Mouse (Mus musculus) CH12F3 (cell line): Measurements from ENCODE around the gene Taok3.

Experiments used
- in situ Hi-C: fragments of 300-500 bp; cut with MboI; formaldehyde crosslinking; loops from 2 replicates; pipeline ENCODE4 v1.14.3; 2020; ENCODE audit warnings: low sequenced_read_pairs

The Taok3 gene

DNA sequence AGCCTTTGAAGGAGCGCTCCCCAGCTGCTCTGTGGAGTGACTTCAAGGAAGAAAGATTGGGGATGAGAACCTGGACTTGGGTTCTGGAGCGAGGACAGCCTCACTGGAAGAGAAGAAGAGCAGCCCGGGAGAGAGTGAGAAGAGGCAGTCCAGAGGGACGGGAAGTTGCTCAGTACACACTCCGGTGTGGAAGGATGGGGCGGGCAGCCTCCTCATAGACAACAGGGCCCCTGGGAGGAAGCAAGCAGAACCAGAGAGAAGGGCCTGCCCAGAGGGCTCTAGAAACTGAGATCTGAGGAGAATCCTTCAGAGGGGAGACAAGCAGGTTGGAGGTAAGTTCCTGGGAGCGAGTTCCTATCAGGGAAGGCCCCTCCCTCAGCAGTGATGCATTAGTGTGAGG, 20.4 kb downstream of the Taok3 start:
- in situ Hi-C loops: no loop called here

DNA sequence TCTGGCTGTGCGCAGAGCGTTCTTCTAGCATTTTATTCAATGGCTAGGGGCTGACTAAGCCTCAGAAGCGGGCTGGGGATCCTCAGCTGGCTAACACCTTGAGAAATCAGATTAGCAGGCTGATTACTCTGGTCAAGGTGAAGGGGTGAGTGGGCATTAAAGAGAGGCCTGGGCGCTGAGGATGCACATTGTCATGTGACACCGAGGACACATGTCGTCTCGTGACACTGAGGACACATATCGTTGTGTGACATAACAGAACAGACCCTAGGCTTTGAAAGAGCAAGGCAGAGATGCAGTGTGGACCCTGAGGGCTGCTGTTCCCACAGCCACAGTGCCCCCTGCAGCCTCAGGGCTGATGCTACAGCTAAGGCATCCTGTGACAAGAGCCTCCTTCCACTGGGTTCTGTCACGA, 23.8 kb downstream of the Taok3 start:
- in situ Hi-C loops: no loop called here

DNA sequence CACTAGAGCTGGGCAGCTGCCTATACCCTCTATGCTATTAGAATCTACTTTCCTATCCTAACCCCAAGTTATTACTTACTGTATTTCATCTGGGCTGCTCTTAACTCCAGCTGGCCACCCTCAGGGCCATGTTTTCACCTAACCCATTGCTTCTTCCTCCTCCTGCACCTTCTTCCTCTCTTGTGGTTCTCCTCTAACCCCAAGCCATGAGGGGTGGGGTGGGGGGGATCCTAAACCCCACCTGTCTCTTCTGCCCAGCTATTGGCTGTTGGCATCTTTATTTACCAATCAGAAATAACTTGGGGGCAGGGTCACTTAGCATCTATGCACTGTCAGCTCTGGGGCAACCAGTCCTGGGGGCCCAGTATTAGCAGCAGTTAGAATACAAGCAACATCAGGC, 26.2 kb downstream of the Taok3 start:
- in situ Hi-C loops: no loop called here

DNA sequence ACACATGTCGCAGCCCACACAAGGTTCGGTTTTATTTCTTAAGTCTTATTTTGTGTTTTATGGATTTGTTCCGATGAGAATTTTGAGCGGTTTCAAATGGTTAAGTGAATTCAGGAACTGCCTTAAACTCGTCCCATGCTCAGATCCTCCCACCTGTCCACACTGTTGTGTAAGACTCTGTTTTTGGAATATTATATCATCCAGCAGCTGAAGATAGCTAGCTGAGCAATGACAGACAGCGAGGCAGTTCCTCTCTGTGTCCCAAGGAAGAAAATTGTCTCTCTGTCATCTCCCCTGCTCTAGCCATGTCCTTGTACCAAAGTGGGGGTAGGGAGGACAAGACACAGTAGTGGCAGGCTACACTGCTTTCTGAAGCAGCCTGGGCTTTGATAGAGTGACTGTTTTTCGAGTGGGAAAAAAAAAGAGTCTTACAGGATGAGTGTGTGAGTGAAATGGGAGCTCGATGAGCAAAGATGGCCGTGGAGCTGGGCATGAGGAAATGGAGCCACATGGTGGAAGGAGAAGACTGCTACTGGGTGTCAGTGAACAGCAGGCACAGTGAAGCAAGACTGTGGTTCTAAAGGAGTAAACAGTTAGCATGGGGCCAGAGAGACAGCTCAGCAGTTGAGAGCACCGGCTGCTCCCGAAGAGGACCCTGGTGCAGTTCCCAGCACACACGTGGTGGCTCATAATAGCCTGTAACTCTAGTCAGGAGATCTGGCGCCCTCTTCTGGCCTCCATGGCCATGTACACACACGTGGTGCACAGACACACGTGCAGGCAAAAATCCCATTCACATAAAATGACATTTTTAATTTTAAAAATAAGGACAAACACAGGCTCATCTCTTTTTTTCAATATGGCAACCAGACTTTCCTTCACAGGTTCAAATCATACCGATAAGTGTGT, 27.5 kb downstream of the Taok3 start:
- in situ Hi-C loops: no loop called here

DNA sequence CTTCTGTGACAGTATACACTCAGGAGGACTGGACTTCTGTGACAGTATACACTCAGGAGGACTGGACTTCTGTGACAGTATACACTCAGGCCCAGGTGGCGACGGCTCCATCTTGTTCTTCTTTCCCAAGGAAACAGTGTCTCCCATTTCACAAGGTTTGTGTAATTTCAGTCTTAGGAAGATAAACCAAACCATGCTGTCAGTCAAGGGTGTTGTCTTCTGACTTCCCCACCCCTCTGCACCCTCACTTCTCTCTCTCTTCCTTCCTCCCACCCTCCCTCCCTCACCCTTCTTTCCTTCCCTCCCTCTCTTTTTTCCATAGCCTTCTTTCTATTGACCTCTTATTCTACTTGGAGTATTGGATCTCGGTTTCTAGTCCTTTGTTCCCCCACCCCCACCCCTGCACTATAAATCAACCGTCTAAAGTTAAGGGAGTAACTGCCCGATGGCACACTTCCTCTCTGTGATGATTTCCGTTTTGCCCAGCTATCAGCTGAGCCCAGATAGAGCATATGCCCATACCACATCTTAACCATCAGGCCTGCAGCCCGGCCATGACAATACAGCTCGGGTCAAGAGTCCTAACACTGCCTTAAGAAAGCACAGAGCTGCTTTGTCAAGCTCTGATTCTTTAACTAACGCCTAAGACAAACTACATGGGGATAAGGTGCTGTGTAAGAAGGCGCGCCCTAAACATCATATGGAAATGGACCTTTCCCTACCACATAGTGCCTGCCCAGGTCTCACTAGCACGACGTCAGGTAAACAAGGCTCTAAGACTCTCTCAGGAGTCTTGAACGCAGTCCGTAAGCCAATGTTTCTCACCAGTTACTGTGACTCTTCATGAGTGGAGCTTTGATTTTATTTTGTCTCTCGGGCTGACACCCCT, 29.4 kb downstream of the Taok3 start:
- in situ Hi-C loops: no loop called here

DNA sequence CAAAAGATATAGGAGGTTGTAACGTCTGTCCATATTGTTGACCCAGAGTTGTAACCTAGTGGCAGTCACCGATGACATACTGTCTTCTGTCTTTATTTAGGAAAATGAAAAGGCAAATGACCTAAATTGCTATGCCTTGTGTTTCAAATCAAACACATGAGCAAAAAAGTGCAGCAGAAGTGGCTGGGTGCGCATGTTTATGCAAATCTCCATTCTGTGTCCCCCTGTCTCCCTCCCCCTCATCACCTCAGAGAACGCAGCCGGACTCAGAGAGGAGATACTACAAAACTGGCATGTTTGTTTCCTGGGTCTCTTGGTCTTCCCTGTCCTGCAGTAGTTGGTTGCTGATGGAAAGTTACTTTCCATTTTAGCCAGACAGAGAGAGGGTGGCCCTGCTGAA, 30.1 kb downstream of the Taok3 start:
- in situ Hi-C loops: no loop called here

DNA sequence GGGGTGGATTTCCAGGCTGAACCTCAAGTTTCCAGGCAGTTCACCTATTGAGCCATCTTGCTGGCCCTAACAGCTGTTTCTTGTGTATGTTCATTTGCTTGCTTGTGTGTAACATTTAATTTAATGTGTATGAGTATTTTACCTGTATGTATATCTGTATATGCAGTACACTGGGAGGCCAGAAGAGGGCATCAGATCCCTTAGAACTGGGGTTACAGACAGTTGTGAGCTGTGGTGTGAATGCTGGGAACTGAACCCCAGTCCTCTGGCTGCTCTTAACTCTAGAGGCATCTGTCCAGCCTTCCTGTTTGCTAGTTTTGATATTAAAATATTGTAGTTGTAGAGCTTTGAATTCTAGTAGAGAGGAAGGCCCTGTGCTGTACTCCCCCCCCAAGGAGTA, 33.0 kb downstream of the Taok3 start:
- in situ Hi-C loops: no loop called here

DNA sequence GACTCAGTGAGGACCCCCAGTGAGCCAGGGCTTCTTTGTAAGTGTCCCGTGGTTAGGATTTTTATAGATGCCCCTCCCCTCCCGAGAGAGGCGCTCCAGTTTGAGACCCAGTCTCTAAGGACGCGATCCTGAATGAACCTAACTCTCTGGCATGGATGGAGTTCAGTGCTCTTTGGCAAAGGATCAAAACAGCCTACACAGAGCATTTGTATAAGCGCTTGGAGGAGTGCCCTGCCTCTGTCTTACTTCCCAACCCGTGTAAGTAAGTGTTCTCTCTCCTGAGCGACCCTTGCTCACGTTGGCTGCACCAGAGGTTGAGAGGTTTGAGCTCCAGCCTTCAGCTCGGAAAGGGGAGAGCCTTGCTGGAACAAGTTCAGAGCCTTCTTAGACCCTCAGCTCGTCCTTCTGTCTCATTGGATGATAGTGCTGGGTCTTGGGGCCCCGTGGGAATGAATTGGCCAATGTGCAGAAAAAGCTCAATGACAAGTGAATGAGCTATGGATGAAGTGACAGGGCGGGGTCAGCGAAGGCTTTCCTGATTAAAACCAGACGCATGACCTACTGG, 33.7 kb downstream of the Taok3 start:
- in situ Hi-C loops: no loop called here

DNA sequence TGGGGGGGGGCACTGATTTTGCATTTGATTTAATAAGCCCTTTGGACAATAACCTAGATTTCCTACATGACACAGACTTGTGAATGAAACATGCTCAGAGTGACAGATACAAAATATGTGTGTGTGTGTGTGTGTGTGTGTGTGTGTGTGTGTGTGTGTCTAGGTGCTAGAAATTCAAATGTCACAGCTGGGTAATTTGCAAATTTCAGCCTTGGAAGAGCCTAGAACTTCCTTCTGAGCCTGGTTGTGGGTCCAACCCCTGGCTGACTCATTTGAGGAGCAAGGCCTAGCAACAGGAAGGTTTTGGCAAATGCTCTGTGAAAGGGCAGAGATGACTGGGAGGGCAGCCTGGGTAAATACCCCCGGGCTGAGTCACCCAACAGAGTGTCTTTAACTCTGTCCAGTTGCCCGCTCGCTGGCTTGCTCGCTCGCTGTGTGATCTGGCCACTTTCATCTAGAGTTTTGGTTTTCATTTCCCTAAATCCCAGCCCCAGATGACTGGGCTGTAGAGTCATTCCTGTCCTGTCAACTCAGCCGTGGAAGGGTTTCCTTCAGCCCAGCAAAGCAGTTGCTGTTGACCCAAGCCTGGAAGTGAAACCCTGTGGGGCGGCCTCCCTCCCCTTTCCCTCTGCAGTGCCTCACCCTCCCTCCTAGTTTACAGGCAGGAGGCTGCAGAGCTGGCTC, 38.5 kb downstream of the Taok3 start:
- in situ Hi-C loops: no loop called here

DNA sequence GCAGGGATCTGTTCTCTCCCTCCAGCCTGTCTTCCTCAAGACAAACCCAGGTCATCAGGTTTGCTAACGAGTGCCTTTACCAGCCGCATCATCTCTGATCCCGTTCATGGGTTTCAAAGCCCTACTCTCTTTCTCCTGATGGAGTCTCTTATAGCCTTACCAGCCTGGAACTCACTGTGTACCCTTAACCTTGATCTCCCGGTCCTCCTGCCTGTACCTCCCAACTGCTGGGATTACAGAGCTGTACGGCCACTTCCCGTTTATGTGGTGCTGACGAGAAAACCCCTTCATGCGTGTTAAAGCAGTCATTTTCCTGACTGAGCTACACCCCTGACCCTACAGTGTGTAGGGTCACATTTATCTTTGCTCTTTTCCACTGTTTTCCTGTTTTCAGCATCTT, 39.4 kb downstream of the Taok3 start:
- in situ Hi-C loops: no loop called here

DNA sequence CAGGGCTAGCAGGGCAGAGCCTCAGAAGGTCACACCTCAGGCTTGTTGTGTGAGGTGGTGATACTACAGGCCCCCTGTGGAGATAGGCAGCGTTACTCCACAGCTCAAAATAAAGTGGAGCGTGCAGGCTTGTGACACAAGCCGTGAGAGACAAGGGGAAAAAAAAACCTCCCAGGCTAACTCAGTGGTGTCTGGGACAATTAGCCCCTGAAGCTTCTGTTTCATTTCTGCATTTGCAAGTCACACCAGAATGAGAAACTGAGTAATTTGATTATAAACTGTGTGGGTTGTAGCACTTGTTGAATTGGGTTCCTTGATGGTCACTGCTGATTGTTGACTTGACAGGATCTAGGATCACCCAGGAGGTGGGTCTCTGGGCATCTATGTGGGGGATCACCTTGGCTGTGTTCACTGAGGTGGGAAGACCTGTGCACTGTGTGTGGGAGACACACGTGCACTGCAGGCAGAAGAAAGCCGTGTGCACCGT, 39.9 kb downstream of the Taok3 start:
- in situ Hi-C loops: no loop called here

DNA sequence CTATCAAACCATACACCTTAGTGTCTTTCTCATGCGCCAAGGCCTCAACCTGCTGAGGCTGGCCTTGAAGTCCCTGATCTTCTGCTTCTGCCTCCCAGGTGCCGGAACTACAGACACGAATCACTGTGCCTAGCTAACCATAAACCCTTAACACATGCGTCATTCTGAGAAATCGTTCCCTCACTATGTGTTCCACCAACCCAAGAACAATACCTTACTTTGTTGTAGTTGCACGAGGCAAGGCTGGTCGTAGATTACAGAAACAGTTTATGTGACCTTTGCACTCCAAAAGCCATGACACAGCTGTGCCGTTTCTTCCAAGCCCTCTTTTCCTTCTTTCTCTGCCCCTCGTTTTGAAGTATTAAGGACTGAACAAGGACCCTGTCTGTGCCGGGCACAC, 40.6 kb downstream of the Taok3 start:
- in situ Hi-C loops: no loop called here

DNA sequence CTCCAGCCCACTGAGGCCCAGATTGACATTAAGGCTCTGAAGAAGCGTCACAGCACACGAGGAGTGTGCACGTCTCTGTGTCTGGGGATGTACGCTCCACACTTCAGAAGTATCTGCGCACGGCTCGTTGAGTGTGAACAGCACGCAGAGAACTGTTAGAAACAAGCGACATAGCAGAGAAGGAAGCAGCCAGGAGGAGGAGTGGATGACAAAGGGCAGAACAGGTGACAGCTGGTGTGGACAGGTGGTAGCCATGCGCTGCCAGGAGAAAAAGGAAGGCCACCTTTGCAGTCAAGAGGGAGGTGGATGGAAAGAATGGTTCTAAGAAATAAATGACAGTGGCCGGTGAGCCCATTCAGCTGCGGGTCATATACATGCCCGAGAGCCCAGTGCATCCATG, 43.9 kb downstream of the Taok3 start:
- in situ Hi-C loops: no loop called here

DNA sequence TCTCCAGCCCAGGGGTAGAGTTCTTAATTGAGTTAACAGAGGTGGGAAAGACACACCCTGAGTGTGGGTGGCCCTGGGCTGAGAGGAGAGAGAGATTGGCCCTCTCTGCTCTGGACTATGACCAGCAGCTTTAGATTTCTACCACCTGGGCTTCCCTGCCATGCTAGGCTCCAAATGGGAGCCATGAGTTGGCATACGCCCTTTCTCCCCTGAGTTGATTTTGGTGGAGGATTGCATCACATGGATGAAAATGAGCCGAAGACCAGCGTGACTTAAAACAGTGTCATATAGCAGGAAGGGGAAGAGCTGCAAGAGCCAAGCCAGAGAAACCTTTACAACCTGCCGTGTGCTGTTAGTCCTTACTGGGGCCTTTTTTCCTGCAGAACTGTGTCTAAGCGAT, 44.6 kb downstream of the Taok3 start:
- in situ Hi-C loops: no loop called here

DNA sequence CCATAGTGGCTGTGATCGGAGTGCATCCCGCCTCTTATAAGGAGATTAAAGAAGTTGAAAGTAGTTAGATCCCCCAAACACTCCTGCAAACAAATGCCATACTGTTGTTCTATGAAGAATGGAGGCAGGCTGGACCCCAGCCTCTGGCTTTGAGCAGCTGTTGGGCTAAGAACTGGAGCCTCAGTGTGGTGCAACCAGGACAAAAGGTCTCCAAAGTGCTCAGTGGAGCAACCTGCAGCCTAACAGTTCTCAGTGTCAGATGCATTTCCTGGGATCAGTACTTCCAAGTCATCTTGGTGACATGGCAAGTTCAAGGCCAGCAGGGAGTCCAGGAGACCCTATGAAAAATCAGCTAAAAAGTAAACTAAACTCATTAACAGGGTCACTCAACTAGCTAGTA, 45.0 kb downstream of the Taok3 start:
- in situ Hi-C loops: no loop called here

DNA sequence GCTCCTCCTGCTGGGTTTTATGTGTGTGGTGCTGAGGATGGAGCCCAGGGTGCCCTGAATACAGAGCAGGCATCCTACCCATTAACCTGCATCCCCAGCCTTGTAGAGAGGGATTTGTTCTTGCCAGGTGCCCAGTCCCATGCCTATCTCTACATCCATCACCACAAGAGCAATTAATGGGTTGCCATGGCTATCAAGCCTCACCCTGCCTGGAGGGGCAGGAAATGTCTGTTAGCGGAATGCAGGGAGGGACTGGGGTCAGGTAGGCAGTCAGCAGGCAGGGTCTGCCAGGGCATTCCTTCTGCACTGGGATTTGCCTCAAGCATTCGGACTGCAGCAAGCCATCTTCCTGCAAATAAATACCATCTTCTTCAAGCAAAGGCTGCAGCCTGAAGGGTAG, 46.0 kb downstream of the Taok3 start:
- in situ Hi-C loops: no loop called here

DNA sequence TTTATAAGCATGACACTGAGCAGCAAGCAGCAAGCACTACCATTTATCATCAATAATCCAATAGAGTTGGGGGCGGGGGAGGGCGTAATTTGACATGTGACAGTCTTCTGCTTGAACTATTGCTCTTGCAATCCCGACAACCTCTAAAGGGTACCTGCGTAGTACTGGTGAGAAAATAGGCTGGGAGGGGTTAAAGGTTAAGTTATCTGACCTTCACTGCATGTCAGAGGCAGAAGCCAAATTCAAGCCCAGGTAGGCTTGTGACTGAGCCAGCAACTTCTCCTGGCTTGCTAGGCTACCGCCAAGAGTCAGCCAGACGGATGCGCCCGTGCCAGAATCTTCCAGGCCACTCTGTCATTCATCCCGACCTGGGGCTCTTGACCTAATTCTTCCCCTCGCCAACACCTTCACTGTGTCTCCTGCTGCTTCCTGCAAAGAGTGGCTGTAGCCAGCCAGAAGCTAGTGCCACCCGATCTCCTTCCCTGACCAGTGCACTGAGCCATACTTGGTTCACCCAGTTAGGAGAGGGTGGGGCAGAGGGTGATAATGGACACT, 47.0 kb downstream of the Taok3 start:
- in situ Hi-C loops: no loop called here

DNA sequence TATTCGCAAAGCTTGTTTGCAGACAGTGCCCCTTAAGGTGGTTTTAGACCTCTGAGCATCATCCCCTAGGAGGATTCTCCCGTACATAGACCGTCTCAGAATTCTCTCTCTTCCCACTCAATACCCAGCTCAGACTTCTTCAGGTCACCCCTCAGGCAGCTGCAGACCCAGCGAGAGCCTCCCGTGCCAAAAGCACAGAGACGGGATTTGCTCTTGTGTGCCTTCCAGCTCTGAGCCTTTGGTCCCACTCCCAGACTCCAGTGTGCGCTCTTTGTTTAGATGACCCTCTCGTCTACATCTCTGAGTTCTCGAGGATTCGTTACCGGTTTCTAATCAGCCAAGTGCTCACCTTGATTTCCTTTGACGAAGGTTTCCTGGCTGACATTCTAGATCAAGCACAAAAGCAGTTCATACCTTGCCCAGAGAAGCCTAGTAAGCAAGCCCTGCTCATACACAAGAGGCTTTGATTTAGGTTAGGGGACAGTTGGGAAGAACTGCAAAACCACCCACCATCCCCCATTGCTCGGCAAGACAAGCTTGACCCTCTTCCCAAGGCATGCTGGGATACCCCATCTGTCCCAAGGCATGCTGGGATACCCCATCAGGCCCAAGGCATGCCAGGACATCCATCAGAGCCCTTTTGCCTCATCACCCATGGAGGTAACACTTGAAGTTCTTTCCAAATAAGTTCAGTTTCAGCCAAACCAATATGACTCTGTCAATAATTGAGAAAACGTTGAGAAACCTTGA, 48.6 kb downstream of the Taok3 start:
- in situ Hi-C loops: no loop called here

DNA sequence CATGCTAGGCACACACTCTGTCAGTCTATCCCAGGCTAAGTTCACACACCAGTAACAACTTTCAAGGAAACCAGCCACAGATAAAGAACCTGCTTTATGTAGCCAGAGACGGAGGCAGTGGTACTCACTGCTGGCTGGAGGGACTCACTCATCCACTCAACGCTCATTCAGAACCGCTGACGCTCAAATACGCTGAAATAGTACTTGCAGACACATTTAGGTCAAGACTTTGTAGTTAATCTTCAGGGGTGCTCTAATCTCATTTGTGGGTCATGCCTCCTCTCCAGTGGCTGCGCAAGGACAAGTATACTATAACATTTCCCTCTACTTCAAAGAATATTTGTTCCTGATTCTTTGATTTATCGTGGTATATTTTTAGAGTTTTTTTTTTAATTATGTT, 54.1 kb downstream of the Taok3 start:
- in situ Hi-C loops: no loop called here

DNA sequence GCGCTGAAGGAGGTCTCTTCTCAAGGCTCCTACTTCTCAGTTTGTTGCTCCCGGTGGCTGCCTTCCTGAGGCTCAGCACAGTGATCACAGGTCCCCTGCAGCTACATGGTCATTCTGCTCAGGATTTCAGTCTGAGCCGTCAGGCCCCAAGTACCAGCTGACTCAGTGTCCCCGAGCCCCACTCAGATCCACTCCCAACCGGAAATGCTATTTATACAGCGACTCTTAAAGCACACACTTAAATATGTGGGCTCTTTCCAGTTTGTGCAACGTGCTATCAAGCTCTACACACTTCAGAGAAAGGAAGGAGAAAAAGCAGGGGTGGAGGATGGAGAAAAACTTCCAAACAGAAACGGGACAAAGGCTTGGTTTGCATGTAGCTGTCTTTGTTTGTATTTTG, 56.0 kb downstream of the Taok3 start:
- in situ Hi-C loops: no loop called here
